Mouse (Mus musculus) heart, embryonic 11.5 days (tissue): ENCODE measurements around the gene Pmvk. TPM values are rescaled to one million over a fixed set of nuclear protein-coding genes. Genes with fewer than 3 reads are reported as not detected.

Experiments
- ATAC-seq: fragments of 200-750 bp; cut with Nextera tagmentation; replicated peaks from 2 replicates; pipeline ENCODE4 v1.8.0; 2017; ENCODE audit warnings: moderate library complexity; ENCODE audit not compliant: insufficient number of reproducible peaks, low FRiP score, low TSS enrichment
- H3K27ac ChIP-seq: fragments of 300-500 bp; sonication (generic); 2 replicates; pipeline ENCODE4 v1.5.1; 2014; ENCODE audit warnings: mild to moderate bottlenecking, low read depth, low read length
- H3K27me3 ChIP-seq: fragments of 300-500 bp; sonication (generic); 2 replicates; pipeline ENCODE4 v1.6.1; 2014; ENCODE audit warnings: mild to moderate bottlenecking, low read length, mixed read lengths; ENCODE audit not compliant: control insufficient read depth, insufficient read depth
- H3K36me3 ChIP-seq: fragments of 300-500 bp; sonication (generic); 2 replicates; pipeline ENCODE4 v1.6.1; 2014; ENCODE audit warnings: mild to moderate bottlenecking, low read length, moderate library complexity, mixed read lengths; ENCODE audit not compliant: control insufficient read depth, insufficient read depth
- H3K4me1 ChIP-seq: fragments of 300-500 bp; sonication (generic); 2 replicates; pipeline ENCODE4 v1.6.1; 2014; ENCODE audit warnings: low read length; ENCODE audit not compliant: control insufficient read depth, insufficient read depth
- H3K4me2 ChIP-seq: fragments of 300-500 bp; sonication (generic); 2 replicates; pipeline ENCODE4 v1.6.1; 2014; ENCODE audit warnings: mild to moderate bottlenecking, moderate library complexity
- H3K4me3 ChIP-seq: fragments of 300-500 bp; sonication (generic); 2 replicates; pipeline ENCODE4 v1.5.1; 2014; ENCODE audit warnings: low read depth, low read length
- H3K9ac ChIP-seq: fragments of 300-500 bp; sonication (generic); 2 replicates; pipeline ENCODE4 v1.6.1; 2014; ENCODE audit warnings: mild to moderate bottlenecking, low read depth, low read length, moderate library complexity
- H3K9me3 ChIP-seq: fragments of 300-500 bp; sonication (generic); replicated peaks from 2 replicates; pipeline ENCODE4 v1.6.1; 2016; ENCODE audit warnings: low read length; ENCODE audit not compliant: control insufficient read depth
- WGBS: fragments of 180-500 bp; shearing (Covaris S2); extraction: QIAGEN DNeasy Blood & Tissue Kit; methylation state at CpG from one replicate; pipeline ENCODE4 v1.1.7; 2014; ENCODE audit not compliant: insufficient replicate concordance; 5-methylcytosine and 5-hydroxymethylcytosine counted together
- polyA plus RNA-seq: library from polyadenylated mRNA; unstranded; fragments of >200 nt; fragmentation: Nextera tagmentation; extraction: Ambion mirVana; gene quantifications from 2 replicates; pipeline ENCODE4 v1.2.1, GENCODE M21; 2014

Gene Pmvk
- 50.4 and 57.2 TPM in 2 replicates for polyA plus RNA-seq

DNA sequence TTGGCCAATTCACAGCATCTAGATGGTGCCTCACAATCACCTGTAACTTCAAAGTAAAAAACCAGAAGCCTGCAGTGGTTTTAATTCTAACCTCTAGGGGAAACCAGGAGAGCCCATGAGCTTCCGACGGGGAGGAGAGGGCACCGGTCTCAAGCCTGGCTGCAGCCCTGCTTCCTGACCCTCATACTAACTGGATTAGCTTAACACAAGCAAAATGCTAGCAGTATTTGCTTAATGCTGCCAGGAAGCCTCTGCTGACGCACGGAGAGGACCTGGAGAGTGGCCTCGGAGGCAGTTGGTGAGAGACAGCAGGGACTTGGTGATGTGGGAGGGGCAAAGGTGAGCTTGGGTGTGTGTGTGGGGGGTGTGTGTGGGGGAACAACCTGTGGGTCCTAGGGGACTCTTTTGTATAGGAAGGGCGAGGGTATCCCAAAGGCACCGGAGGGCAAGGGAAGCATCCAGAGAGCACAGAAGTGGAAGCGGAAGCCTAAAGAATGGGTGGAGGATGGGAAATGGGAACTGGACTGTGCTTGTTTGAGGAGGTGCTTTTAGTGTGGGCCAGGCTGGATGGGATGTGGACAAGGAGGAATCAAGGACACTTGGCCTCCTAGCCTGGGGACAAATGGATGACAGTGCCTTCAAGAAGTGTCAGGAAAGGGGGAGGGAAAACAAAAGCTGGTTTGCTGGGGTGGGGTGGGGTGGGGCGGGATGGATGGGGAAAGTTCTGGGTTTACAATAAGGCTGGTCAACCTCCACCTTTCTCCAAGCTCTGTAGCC is at the start of gene Pmvk:
TSS of gene Pmvk (plus strand) at position 141 of the 777 bp plus-strand sequence.
- ATAC-seq, result no peak
- Histone ChIP-seq H3K4me3 (no peak within 1 kb of the TSS), H3K9ac (no peak within 1 kb of the TSS), H3K4me1 (peaks cover 27% of the 10 kb centered on the region), H3K4me2 (no peak within 1 kb of the TSS), H3K27ac (no peak within 1 kb of the TSS), H3K27me3 (no peaks in the 10 kb centered on the region), H3K36me3 (no peaks in the 10 kb centered on the region), H3K9me3 (no peaks in the 10 kb centered on the region)
- WGBS, result 54% methylated on average over 10 of the region's 10 CpGs

DNA sequence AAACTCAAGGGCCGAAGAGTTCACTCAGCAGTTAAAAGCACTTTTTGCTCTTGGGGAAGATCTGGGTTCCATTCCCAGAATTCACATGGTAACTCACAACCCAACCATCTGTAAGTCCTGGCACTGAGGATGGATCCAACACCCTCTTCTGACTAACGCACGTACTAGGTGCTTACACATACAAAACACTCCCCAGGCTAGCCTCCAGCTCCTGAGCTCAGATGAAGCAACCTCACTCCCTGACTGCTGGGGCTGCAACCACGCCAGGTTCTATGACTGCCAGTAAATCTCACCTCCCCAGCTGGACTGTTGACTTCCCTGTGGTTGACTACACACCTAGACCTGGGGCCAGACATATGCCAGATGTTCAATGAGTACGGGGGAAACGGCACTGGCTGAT is 47.5 kb upstream of the Pmvk start:
- 87% methylated on average over 6 of the region's 6 CpGs for WGBS
- H3K27ac ChIP-seq, result no peak overlapping the region
- H3K9me3 ChIP-seq, result no peaks in the 10 kb centered on the region
- no peak overlapping the region for H3K9ac ChIP-seq
- no peak for ATAC-seq
- H3K4me2 ChIP-seq, result no peak overlapping the region
- no peaks in the 10 kb centered on the region for H3K27me3 ChIP-seq
- peaks cover 10% of the 10 kb centered on the region for H3K36me3 ChIP-seq
- H3K4me1 ChIP-seq, result peaks cover 6% of the 10 kb centered on the region
- no peak overlapping the region for H3K4me3 ChIP-seq

DNA sequence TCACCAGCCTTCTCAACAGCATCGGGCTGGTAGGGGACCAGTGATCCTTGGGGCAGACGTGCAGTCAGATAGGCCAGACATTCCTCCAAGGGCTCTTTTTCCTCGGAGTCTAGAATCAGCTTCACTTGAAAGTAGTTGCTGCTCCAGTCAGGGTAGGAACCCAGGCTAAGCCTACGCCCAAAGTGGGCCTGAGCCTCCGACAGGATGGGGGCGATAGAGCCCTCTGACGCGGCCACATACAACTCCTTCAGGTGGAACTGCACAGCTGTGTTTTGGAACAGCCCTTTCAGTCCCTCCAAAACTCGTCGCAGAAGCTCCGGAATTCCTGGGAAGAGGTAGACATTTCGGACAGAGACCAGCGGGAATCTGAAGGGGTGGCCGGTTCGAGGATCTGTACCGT is 45.9 kb upstream of the Pmvk start:
- Histone ChIP-seq H3K4me1 (peaks cover 6% of the 10 kb centered on the region), H3K9me3 (no peaks in the 10 kb centered on the region), H3K36me3 (peaks cover 7% of the 10 kb centered on the region), H3K9ac (no peak overlapping the region), H3K4me3 (no peak overlapping the region), H3K4me2 (peak overlapping the region; percentile 16; the same call in 1 of the 2 replicates), H3K27me3 (no peaks in the 10 kb centered on the region), H3K27ac (no peak overlapping the region)
- ATAC-seq, result no peak
- 57% methylated on average over 16 of the region's 16 CpGs for WGBS

DNA sequence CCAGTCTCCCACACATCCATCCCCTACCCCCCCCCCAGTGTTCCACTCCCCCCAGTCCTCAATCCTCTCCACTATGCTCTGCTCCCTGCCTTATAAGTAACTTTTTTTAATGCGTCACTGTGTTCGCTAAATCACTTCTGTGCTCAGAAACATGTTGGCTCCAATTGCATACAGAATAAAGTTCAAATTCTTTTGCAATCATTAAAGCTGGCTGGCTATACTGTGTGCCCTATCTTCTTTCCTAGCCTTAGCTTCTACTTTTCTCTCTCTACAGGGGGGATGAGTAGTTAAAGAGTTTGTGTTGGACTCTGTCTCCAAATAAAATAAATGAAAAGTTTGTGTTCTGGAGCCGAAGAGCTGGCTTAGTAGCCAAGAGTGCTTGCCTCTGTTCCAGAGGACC is 44.6 kb upstream of the Pmvk start:
- Histone ChIP-seq H3K4me2 (no peak overlapping the region), H3K27ac (no peak overlapping the region), H3K4me3 (no peak overlapping the region), H3K27me3 (no peaks in the 10 kb centered on the region), H3K9ac (no peak overlapping the region), H3K36me3 (peaks cover 9% of the 10 kb centered on the region), H3K9me3 (no peaks in the 10 kb centered on the region), H3K4me1 (peaks cover 6% of the 10 kb centered on the region)
- WGBS, result 87% methylated on average over 3 of the region's 3 CpGs
- no peak for ATAC-seq

DNA sequence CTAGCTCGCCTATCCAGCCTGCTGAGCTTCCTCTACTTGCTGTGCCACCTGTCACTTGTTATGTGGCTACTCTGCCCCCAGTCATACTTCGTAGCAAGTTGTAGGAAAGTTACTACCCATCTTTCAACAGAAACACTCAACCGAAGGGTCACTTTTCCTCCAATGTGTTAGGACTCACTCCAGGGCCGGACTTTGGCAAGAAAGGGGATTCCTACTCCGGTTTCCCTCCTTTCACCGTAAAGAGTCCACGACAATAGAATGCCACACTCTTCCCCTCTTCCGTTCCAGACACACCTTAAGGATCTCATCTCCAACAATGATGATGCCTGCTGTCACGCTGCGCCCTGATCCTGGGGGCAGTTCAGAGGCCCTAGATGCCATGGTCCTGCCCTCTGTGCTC is 43.5 kb upstream of the Pmvk start:
- ATAC-seq, result no peak
- peaks cover 17% of the 10 kb centered on the region for H3K36me3 ChIP-seq
- no peak overlapping the region for H3K27ac ChIP-seq
- no peaks in the 10 kb centered on the region for H3K9me3 ChIP-seq
- 79% methylated on average over 10 of the region's 10 CpGs for WGBS
- peak overlapping the region; percentile 67 for H3K4me2 ChIP-seq
- H3K9ac ChIP-seq, result peak overlapping the region; percentile 77
- peak overlapping the region; percentile 67 for H3K4me3 ChIP-seq
- no peaks in the 10 kb centered on the region for H3K27me3 ChIP-seq
- peaks cover 6% of the 10 kb centered on the region for H3K4me1 ChIP-seq

DNA sequence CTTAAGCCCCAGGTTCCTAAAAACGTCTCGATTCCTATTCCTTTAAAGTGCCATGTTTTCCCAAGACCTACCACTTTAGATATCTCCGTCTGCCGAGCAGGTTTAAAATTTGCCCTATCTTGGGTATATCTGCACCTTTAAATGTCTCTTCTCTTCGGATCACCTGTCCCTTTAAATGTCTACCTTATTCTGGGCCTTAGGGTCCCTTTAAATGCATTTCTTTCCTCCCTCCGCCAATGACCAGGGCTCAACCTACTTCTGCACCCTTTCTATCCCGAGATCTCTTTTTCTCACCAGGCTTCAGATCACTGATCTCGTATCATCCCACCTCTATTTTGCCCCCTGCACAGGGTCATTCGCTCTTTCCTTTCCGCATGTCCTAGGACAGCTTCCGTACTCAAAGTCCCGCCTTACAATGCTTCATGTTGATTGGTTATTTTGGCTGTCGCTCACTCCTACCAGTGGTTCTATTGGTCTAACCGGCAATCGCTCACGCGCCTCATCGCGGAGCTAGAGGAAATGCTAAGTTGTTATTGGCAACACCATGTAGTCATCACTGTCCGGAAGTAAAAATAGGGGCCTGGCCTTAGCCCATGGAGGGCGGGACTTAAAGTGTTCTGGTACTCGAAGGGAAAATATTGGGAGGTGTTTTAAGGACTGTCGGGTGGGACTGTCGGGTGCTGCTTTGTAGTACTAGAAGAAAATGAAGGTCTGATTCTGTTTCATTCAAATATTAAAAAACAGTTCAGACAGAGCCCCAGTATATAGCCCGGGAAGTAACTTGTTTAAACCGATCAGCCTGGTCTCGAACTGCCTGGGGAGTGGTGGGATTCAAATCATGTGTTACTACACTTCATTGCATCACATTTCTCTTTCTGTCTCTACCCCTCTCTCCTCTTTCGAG is 42.6 kb upstream of the Pmvk start, which contains the start of gene Flad1:
TSS of gene Flad1 (minus strand) at position 381 of the 904 bp plus-strand sequence.
- H3K27ac ChIP-seq, result peak within 1 kb of the TSS; percentile 6; the same call in 1 of the 2 replicates

DNA sequence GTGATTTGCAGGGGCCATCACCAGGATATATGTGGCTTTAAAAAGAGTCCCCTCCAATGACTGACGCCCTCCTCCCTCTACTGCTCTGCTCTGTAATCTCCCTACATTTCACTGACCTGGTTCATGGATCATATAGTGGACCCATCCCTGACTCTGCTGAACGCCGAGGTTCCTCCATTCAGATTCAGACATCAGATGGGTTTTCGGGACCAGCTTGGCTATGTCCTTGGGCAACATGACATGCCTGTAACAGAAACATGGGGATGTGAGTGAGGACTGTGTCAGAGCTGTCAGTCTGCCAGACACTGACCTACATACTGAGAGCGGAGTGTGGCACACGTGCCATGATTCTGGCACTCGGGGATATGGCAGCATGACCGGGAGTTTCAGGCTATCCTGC is 38.2 kb upstream of the Pmvk start:
- 95% methylated on average over 8 of the region's 8 CpGs for WGBS
- Histone ChIP-seq H3K4me1 (peaks cover 8% of the 10 kb centered on the region), H3K4me3 (no peak overlapping the region), H3K9ac (no peak overlapping the region), H3K27ac (no peak overlapping the region), H3K4me2 (no peak overlapping the region), H3K27me3 (no peaks in the 10 kb centered on the region), H3K9me3 (no peaks in the 10 kb centered on the region), H3K36me3 (peaks cover 20% of the 10 kb centered on the region)
- no peak for ATAC-seq

More for the DNA sequence above, 42.6 kb upstream of the Pmvk start, which contains the start of gene Flad1:
- ATAC-seq, result peak; percentile 98
- peaks cover 6% of the 10 kb centered on the region for H3K4me1 ChIP-seq
- H3K9ac ChIP-seq, result peak within 1 kb of the TSS; percentile 77
- H3K9me3 ChIP-seq, result no peaks in the 10 kb centered on the region
- no peaks in the 10 kb centered on the region for H3K27me3 ChIP-seq
- H3K4me3 ChIP-seq, result peak within 1 kb of the TSS; percentile 67
- H3K36me3 ChIP-seq, result peaks cover 22% of the 10 kb centered on the region
- H3K4me2 ChIP-seq, result peak within 1 kb of the TSS; percentile 67
- WGBS, result 6% methylated on average over 28 of the region's 28 CpGs

DNA sequence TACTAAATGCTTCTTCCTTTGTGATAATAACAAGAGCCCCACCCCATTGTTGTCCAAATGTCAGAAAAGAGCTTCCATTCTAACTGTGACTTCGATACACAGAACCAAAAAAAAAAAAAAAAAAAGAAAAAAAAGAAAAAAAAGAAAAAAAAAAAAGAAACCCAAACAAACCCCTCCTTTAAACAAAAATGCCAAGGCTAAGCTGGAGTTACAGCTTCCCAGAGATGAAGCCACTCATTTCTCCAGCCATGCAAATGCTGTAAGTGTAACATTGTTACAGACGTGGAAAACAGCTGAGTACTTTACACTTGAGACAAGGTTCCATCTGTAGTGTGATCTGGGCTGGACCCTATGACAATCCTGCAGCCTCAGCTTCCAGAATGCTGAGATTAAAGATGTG is 37.2 kb upstream of the Pmvk start:
- H3K9ac ChIP-seq, result peak overlapping the region; percentile 87
- no peak for ATAC-seq
- H3K4me1 ChIP-seq, result peaks cover 17% of the 10 kb centered on the region
- peak overlapping the region; percentile 90 for H3K4me2 ChIP-seq
- H3K36me3 ChIP-seq, result peaks cover 20% of the 10 kb centered on the region
- peak overlapping the region; percentile 47; the same call in 1 of the 2 replicates for H3K27ac ChIP-seq
- no peaks in the 10 kb centered on the region for H3K27me3 ChIP-seq
- no peaks in the 10 kb centered on the region for H3K9me3 ChIP-seq
- peak overlapping the region; percentile 53 for H3K4me3 ChIP-seq
- 24% methylated on average over 2 of the region's 2 CpGs for WGBS
